Mouse (Mus musculus): ENCODE measurements around the gene Bcat2. TPM values are rescaled to one million over a fixed set of nuclear protein-coding genes. Genes with fewer than 3 reads are reported as not detected.

Gene Bcat2
- total RNA-seq, 4 experiments from 2014 or later, result 191 to 306 (median 245) TPM

DNA sequence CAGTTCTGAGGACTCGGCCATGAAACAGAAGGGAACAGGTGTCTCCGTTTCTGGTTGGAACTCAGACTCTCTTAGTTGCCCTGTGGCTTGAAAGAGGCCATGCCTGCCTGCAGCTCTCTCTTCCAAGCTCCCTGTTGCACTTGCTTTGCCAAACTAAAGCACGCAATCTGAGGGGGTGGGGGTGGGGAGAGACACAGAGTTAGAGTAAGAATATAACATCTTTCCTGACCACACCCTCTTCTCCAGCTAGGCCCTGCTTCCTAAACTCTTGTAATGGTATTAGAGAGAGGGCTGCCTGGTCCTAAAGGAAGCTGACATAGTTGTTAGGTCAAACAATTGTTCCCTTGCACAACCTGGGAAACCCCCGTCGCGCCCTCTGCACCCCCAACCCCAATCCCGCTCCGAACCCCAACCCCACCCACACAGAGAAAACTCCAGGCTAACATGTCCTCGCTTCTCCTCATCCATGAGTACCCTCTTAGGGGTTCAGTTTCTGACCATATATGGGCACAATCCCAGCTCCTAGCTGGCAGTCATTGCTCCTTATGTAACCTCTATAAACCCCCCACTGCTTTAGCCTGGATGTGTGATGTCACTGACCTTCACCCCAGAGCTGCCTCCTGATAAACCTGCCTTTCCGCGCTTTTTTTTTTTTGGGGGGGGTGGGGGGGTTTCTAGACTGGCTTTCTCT is 19.0 kb upstream of the Bcat2 start:
- DNase-seq, result no peak

- DNase-seq, result no peak
These were observed 18.5 kb upstream of the Bcat2 start for GRCm38 (mm10) chr7:45551512-45551883.

DNA sequence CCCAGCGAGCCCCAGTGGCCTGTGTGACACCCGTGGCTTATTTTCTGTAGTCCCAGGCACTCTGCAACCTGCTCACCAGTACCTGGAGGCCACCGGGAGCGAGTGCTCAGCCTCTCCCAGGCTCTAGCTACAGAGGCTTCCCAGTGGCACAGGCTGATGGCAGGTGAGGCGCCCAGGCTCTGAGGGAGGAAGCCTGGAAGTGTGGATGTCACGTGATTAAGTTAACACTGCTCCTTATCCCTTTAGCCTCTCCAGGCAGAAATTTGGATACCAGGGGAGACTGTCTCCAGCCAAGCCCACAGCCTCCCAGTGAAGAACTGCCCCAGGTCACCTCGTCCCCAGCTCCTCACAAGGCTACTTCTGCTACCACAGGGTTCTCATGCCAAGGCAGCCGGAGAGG is 16.4 kb upstream of the Bcat2 start:
- no peak for DNase-seq

GRCm38 (mm10) chr7:45553990-45554389 is 16.0 kb upstream of the Bcat2 start:
- no peak for DNase-seq

- no peak for DNase-seq
These were observed 15.2 kb upstream of the Bcat2 start, which contains the start of gene Hsd17b14 for GRCm38 (mm10) chr7:45554744-45555143. Gene Hsd17b14, plus strand, starts transcription at chr7:45554893.

GRCm38 (mm10) chr7:45555787-45556186 is 14.2 kb upstream of the Bcat2 start:
- peak; percentile 74 for DNase-seq

GRCm38 (mm10) chr7:45558907-45559306 is 11.0 kb upstream of the Bcat2 start:
- no peak for DNase-seq

- DNase-seq, result no peak
These were observed 9.7 kb upstream of the Bcat2 start for GRCm38 (mm10) chr7:45560241-45560640.

GRCm38 (mm10) chr7:45560843-45561623 is 8.9 kb upstream of the Bcat2 start:
- DNase-seq, result no peak

DNA sequence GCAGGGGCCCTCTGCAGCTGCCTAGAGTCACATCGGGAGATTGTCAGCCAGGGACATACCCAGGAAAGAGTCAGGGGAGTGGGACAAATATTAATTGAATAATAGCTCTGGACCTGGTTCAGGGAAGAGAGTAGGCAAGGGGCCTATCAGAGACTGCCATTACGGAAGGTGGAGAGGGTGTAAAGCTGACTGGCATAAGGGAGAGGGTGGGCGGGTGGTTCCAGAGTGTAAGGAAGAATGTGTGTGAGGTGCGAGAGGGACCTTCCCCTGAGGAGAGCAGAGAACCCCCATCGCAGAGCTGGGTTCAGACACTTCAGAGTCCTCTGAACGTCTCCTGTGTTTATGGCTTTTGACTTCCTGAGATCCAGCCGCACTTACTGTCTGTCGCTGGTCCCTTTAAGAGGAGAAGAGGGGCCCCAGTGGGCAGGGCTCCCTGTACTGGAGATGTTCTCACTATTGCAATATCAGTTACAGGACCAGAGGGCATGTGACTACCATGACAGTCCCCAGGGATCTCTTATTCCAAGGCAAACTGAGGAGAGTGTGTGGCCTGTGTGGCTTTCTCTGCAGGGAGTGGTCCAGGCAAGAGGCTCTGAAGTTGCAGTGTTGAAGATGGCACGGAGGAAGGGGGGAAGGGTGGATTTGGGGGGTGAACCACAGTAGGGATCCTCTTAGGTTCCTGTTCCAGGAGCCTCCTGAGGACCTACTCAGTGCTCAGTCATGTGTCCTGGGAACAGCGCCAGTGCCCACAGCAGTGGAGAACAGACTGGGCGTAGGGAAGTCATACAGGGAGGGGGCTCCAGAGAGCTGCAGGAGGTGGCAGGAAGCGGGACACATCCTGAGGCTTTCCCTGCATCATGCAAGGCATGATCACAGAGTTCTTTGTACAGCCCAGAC is 8.1 kb upstream of the Bcat2 start:
- no peak for DNase-seq

GRCm38 (mm10) chr7:45564811-45565210 is 5.1 kb upstream of the Bcat2 start:
- DNase-seq, result no peak

DNA sequence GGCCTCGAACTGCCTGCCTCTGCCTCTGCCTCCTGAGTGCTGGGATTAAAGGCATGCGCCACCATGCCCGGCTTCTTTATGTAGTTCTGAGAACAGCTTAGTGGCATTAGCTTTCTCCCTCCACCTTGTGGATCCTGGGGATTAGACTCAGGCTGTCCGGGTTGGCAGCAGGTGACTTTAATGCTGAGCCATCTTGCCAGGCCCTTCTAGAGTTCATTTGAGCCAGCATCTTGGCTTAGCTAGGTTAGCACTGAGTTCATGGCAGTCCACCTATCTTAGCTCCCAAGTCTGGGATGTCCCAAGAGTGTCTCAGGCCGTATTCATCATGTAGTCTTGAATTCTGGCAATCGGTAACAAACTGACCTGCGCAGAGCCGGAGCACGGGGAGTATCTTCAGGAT is 4.5 kb upstream of the Bcat2 start:
- no peak for DNase-seq

DNA sequence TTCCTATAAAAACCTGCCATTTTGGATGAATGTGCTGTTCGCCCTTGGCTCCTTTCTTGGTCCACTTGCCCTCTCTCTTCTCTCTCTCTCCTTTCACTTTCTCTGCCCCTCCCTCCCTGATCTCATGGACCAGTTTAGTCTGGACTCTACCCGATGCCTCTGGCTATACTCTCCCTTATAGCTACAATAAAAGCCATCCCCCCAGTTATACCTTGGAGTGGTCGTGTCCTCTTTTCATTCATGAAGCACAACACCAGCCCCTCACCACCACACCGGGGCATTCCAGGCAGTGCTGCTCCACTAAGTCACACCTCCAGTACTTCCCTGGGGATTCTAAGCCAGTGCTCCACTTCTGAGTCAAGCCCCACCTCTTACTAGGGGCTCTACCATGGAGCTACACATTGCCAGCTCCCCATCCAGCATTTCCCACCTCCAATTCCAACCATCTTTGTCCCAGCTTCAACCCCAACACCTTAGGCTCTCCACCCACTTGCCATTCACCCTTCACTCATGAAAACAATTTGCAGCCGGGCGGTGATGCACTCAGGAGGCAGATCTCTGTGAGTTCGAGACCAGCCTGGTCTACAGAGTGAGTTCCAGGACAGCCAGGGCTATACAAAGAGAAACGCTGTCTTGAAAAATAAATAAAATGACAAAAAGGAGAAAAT is 2.7 kb upstream of the Bcat2 start:
- no peak for DNase-seq

GRCm38 (mm10) chr7:45567780-45568516 is 2.0 kb upstream of the Bcat2 start:
- DNase-seq, result peak; percentile 96

DNA sequence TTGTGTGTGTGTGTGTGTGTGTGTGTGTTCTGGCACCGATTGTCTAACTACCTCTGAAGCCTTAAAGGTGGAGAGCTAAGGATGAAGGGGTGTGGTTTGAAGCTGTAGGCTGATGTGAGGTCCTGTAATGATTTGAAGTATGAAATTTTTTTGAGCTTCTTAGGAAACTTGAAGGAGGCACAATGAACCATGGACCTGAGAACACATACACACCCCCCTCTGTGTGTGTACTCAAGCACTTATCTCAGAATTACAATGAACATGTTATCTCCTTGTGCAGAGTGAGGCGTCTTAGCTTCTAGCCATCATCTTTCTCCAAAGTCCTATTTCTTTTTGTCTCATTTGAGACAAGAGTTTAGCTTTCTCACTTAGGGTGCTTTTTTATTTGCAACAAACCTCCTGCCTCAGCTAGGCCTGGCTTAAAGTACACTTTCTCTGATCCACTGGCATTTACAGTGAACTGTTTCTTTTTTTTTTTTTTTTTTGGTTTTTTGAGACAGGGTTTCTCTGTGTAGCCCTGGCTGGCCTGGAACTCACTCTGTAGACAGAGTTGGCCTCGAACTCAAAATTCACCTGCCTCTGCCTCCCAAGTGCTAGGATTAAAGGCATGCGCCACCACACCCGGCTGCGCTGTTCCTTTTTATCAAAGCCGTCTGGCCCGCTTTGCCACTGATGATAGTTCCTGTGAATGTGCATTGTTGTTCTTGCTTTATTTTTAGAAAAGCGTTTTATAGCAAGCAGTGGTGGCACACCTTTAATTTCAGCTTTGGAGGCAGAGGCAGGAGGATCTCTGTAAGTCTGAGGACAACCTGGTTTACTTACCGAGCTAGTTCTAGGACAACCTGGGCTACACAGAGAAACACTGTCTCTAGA is 1.1 kb upstream of the Bcat2 start:
- DNase-seq, result no peak

GRCm38 (mm10) chr7:45571966-45572365 is 2.0 kb downstream of the Bcat2 start:
- no peak for DNase-seq

DNA sequence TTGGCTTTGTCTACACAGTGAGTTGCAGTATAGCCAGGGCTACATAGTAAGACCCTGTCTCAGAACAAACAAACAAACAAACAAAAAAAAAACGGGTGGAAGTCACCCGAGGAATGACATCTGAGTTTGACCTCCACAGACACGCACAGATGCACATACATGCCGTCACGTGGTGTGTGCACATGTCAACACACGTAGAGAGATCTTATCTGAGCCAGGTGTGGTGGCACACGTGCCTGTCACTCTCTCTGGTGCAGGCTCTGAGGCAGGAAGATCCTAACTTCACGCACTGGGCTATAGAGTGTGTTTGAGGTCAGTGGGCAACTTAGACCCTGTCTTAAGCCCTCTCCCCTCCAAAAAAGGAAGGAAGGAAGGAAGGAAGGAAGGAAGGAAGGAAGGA is 4.0 kb downstream of the Bcat2 start:
- DNase-seq, result no peak

DNA sequence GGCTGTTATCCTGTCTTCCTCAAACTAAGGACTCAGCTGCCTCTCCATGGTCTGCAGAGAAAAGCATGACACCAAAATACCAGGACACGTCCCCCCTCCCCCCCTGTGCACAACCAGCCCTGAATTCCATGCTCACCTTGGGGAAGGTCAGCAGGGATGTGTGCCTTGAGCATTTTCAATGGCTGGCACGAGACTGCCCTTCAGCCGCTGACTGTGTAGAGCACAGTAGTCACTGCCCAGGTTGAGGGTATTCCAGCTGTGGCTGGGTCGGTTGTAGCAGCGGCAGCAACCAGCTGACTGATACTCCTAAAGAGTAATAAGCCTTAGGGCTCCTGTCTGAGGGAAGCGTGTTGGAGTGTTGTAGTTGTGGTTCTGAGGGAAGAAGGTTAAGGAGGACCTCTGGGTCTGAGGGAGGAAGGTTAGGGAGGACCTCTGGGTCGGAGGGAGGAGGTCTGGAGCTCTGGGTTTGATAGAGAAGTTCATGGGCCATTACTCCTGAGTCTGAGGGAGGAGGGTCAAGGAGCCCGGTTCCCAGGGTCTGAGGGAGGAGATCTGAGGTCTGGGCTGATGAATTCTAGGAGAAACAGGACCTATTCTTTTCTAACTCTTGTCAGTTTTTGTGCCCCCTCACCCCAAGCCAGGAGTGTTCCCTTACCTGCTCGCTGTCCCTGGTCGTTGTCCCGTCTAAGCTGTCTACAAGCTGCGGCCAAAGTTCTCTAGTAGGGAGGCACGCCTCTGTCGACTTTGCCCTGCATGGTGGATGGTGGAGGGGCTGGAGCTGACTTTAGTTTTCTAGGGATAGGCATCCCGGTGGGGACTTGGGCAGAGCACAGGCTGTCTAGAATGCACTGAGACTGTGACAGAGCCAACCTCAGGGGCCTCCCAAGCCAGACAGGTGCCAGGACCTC is 4.8 kb downstream of the Bcat2 start:
- DNase-seq, result no peak

GRCm38 (mm10) chr7:45585923-45586322 is 16.0 kb downstream of the Bcat2 start:
- no peak for DNase-seq

All from adrenal gland, adult 8-10 months (tissue).